Mouse (Mus musculus): ENCODE data around the gene Defb29. TPM values are rescaled to one million over a fixed set of nuclear protein-coding genes. Genes with fewer than 3 reads are reported as not detected.
A peak's percentile ranks its signal among the peaks of the same experiment; 100 is the strongest.

The Defb29 gene
- polyA plus RNA-seq (2016; fragmentation: Nextera tagmentation; extraction: Ambion mirVana), result not detected in 2 replicates

DNA sequence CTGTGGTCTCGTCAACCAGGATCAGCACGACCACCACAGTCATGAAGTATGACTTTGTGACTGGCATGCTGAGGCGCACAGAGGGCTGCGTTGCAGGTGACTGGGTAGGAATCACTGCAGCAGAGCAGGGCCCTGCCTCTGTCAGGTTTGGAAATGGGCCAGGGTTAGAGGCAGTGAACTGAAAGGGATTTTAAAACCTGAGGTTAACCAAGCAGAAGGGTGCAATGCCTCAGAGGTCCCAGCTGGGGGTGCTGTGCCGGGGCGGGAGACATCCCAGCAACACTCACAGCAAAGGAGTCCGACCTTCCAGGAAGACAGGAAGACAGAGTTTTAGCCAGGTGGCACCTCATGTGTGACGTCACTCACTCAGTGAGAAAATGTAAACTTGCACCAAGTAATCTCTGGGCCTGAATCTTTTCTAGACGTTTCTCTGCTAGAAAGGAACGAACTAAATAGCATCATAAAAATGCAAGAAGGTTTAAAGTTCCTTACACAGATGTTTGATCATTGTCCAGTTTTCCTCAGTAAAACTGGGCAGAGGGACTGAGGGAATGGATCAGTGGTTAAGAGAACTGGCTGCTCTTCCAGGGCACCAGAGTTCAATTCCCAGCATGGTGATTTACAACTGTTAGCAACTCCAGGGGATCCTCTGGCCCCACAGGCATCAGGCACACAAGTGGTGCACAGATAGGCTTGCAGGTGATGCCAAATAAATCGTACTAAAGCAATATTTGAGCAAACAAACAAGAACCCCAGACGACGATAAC is at the start of gene Defb29:
Gene Defb29, minus strand, starts transcription at position 155 of the 767 bp plus-strand sequence.
- Histone ChIP-seq H3K9me3 (no peaks in the 10 kb centered on the region), H3K4me1 (no peaks in the 10 kb centered on the region), H3K4me3 (no peak within 1 kb of the TSS), H3K27ac (no peak within 1 kb of the TSS), H3K36me3 (no peaks in the 10 kb centered on the region), H3K27me3 (ENCODE audit: insufficient read depth, poor library complexity, severe bottlenecking) (0 out of 2 replicates have a peak, but pooled peaks cover 3% of the 10 kb centered on the region)
- DNase-seq (ENCODE audit: low spot score), result no peak
- 56% methylated on average over 13 of the region's 13 CpGs for WGBS

DNA sequence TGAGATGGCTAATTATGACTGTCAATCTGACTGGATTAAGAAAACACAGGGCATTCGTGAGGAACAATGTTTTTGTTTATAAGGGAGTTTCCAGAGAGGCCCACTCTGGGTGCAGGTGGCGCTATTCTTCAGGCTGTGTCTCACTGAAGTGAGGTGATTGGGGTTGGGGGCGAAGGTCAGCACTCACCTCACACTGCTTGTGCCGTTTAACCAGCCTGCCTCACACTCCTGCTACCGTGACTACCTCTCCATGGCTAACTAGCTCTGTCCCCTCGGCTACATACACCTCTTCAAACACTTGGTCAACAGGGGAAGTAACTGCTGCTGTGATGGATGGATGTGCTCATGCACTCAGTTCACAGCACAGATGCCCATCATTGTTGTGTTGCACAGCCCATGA is 49.1 kb upstream of the Defb29 start:
- H3K9me3 ChIP-seq, result no peaks in the 10 kb centered on the region
- no peaks in the 10 kb centered on the region for H3K27me3 ChIP-seq (ENCODE audit: insufficient read depth, poor library complexity, severe bottlenecking)
- H3K4me1 ChIP-seq, result 0 out of 2 replicates have a peak, but pooled peaks cover 3% of the 10 kb centered on the region
- no peaks in the 10 kb centered on the region for H3K36me3 ChIP-seq
- 50% methylated on average over 6 of the region's 6 CpGs for WGBS
- H3K27ac ChIP-seq, result no peak overlapping the region
- H3K4me3 ChIP-seq, result no peak overlapping the region
- DNase-seq (ENCODE audit: low spot score), result no peak

DNA sequence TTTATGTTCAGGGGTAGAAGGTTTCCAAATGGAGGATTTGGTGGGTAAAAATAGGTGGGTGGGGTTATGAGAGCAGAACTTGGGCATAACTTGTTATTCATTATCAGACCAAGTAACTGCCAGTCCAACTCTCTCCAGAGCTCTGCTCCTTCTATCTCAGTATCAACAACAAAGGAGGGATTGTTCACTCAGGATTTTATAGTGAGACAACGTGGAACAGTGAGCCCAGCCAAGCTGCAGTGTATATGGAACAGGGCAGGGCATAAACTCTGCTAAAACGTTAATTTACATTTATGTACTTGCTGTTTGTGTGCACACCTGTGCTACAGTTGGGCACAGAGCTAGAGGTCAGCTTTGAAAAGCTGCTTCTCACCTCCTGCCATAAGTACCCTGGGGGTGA is 48.6 kb upstream of the Defb29 start:
- Histone ChIP-seq H3K9me3 (no peaks in the 10 kb centered on the region), H3K27ac (no peak overlapping the region), H3K36me3 (no peaks in the 10 kb centered on the region), H3K4me3 (no peak overlapping the region), H3K4me1 (0 out of 2 replicates have a peak, but pooled peaks cover 3% of the 10 kb centered on the region), H3K27me3 (ENCODE audit: insufficient read depth, poor library complexity, severe bottlenecking) (no peaks in the 10 kb centered on the region)
- no peak for DNase-seq (ENCODE audit: low spot score)
- WGBS, result 41% methylated on average over 2 of the region's 2 CpGs

DNA sequence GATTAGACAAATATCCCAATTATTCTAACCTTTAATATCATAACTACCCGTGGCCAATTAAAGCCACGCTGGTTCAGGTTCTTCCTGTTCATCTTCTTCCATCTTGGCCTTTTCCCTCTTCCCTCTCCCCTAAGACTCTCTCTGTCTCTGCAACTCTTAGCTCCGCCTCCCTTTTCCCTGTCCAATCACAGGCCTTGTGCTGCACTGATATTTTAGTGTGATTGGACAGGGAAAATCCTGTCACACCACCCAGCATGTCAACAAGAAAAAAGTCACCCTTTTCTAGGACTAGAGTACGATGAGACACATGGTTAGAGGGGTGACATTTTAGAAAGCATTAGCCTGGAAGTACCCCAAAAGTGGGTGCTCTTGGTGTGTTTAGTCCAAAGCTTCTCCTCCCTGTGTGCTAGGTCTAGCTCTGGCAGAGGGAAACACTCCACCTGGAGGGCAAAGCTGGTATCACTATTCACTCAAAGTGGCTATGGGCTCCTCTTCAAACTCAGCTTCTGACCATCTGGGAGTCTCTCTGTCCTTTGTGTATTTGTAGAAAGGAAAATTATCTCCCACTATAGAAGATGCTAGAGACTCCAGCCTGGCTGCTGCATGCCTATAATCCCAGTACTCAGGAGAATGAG is 47.1 kb upstream of the Defb29 start:
- Histone ChIP-seq H3K9me3 (no peaks in the 10 kb centered on the region), H3K4me3 (no peak overlapping the region), H3K27me3 (ENCODE audit: insufficient read depth, poor library complexity, severe bottlenecking) (no peaks in the 10 kb centered on the region), H3K36me3 (no peaks in the 10 kb centered on the region), H3K4me1 (0 out of 2 replicates have a peak, but pooled peaks cover 3% of the 10 kb centered on the region), H3K27ac (no peak overlapping the region)
- no peak for DNase-seq (ENCODE audit: low spot score)
- WGBS, result 75% methylated on average over 4 of the region's 4 CpGs

DNA sequence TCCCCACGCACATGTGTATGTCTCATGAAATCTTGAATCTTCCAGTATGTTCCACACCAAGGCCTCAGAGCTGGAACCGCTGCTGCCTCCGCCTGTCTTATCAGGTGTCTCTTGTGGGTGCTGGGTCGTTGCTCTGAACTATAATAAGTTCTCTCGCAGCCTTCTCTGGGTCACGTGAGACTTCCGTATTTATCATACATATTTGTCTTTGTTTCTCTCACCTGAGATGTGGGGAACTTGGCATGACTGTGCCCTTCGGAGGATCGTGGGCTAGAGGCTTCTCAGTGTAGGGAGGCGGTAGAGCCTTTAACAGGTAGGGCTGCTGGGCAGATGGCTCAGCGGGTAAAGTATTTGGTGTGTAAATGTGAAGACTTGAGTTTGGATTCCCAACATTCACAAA is 40.7 kb upstream of the Defb29 start:
- Histone ChIP-seq H3K4me3 (no peak overlapping the region), H3K27me3 (ENCODE audit: insufficient read depth, poor library complexity, severe bottlenecking) (no peaks in the 10 kb centered on the region), H3K9me3 (no peaks in the 10 kb centered on the region), H3K27ac (no peak overlapping the region), H3K4me1 (peaks cover 15% of the 10 kb centered on the region), H3K36me3 (no peaks in the 10 kb centered on the region)
- 77% methylated on average over 11 of the region's 11 CpGs for WGBS
- no peak for DNase-seq (ENCODE audit: low spot score)

DNA sequence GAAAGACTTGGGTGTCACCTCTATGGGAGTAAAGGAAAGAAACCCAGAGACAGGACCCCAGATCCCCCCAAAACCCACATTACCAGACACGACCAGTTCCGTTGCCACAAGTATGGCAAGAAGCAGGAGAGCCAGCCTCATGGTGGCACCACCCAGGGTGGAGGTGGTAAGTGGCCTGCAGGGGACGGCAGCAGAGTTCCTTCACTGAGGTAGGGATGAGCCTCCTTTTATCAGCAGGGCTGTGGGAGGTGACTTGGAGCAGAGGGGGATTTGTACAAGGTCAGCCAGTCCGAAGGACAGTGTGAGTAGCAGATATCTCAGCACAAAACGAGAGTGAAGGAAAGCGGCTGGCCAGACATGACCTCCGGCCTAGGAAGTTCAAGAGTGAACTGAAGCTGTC is 40.2 kb upstream of the Defb29 start, which contains the start of gene Defb19:
Gene Defb19, minus strand, starts transcription at position 206 of the 400 bp plus-strand sequence.
- Histone ChIP-seq H3K4me1 (peaks cover 15% of the 10 kb centered on the region), H3K9me3 (no peaks in the 10 kb centered on the region), H3K4me3 (no peak within 1 kb of the TSS), H3K27me3 (ENCODE audit: insufficient read depth, poor library complexity, severe bottlenecking) (no peaks in the 10 kb centered on the region), H3K36me3 (no peaks in the 10 kb centered on the region), H3K27ac (peak within 1 kb of the TSS; percentile 47; the same call in 1 of the 2 replicates)
- no peak for DNase-seq (ENCODE audit: low spot score)
- WGBS, result 50% methylated on average over 7 of the region's 7 CpGs

DNA sequence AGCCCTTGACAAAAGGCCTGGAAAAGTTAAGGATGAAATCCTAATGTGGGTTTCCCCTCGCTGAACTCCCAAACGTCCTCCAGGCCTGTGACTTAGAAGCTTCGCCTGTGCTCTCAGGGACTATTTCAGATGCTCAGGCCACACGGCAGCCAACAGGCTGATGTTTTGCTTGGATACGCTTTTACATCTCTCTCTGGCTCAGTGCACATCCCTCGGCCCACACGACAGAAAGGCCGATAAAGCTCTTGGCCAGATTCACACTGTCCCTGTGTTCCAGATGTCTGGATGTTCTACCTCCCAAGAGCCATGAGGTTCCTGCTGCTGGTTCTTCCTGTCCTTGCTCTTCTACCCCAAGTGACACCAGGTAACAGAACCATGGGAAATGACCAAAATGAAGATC is 33.6 kb upstream of the Defb29 start:
- no peaks in the 10 kb centered on the region for H3K36me3 ChIP-seq
- DNase-seq (ENCODE audit: low spot score), result no peak
- whole genome bisulfite sequencing, result 85% methylated on average over 8 of the region's 8 CpGs

DNA sequence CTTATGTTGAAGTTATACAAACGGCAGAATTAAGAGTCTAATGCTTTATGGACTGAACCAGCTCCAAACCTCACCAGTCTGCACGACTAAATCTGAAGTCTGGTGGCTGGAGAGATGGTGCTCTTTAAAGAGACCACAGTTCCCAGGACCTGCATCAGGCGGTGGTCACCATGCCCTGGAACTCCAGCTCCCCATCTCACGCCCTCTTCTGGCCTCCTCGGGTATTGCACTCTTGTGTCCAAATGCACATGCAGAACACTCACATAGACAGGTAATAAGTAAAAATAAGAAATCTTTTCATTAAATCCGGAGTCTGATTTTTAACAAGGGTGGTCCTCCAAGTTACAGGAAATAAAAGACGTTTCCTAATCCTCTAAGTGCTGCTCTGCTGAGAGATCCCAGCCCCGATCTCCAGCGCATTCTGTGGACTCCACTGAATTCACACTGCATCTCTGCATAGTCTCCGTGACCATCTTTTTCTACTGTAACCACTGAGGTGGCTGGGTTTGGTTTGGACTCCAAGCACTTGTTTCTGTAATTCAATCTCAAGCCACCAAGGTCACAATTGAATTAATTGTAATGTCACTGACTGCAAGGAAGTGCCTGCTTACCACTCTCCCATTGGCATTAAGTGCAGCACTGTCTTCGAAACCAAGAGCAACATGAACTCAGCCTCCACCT is 32.4 kb upstream of the Defb29 start, which contains the start of gene Defb21:
Gene Defb21, plus strand, starts transcription at position 631 of the 681 bp plus-strand sequence.
- no peak for DNase-seq (ENCODE audit: low spot score)
- Histone ChIP-seq H3K4me1 (no peaks in the 10 kb centered on the region), H3K4me3 (no peak within 1 kb of the TSS), H3K36me3 (no peaks in the 10 kb centered on the region), H3K27ac (no peak within 1 kb of the TSS), H3K27me3 (ENCODE audit: insufficient read depth, poor library complexity, severe bottlenecking) (peaks cover 5% of the 10 kb centered on the region; the same call in 1 of the 2 replicates), H3K9me3 (no peaks in the 10 kb centered on the region)
- 56% methylated on average over 11 of the region's 11 CpGs for WGBS

More for the DNA sequence above, 33.6 kb upstream of the Defb29 start:
- no peak overlapping the region for H3K27ac ChIP-seq
- H3K27me3 ChIP-seq (ENCODE audit: insufficient read depth, poor library complexity, severe bottlenecking), result peaks cover 5% of the 10 kb centered on the region; the same call in 1 of the 2 replicates
- H3K4me1 ChIP-seq, result no peaks in the 10 kb centered on the region
- H3K9me3 ChIP-seq, result no peaks in the 10 kb centered on the region
- H3K4me3 ChIP-seq, result no peak overlapping the region

DNA sequence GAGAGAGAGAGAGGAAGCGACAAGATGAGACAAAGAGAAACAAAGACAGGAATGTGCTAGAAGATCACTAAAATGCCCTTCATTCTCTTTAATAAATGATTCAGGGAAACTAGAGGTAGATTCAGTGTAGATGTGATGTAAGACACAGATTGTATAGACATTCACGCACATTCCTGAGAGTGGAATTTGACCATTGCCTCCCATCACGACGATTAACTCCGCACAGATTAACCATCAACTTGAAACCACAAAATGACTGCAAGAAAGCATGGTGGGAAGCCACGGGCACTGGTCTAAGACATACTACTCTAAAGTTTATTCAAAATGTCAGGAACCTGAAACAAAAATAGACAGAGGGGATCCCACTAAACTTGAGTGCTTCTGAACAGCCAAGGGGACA is 30.4 kb upstream of the Defb29 start:
- H3K4me1 ChIP-seq, result no peaks in the 10 kb centered on the region
- DNase-seq (ENCODE audit: low spot score), result no peak
- 82% methylated on average over 6 of the region's 6 CpGs for WGBS
- H3K9me3 ChIP-seq, result no peaks in the 10 kb centered on the region
- H3K27me3 ChIP-seq (ENCODE audit: insufficient read depth, poor library complexity, severe bottlenecking), result peaks cover 5% of the 10 kb centered on the region; the same call in 1 of the 2 replicates
- no peak overlapping the region for H3K27ac ChIP-seq
- no peaks in the 10 kb centered on the region for H3K36me3 ChIP-seq
- H3K4me3 ChIP-seq, result no peak overlapping the region

DNA sequence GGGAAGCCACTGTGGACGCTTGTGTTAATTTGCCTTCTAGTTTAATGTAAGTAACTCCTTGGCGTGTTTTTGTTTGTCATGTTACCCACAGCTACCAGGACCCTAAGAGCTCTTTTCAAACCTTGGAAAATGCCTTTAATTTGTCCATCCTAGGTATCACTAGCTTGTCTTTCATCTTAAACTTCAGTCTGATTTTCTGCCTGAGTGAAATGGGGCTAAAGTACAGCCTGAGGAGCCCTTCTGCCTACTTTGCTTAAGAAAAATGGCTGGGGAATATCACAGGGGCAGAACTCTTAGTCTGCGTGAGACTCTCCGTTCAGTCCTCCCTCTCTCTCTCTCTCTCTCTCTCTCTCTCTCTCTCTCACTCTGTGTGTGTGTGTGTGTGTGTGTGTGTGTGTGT is 30.0 kb upstream of the Defb29 start:
- Histone ChIP-seq H3K4me3 (no peak overlapping the region), H3K9me3 (no peaks in the 10 kb centered on the region), H3K27me3 (ENCODE audit: insufficient read depth, poor library complexity, severe bottlenecking) (peaks cover 5% of the 10 kb centered on the region; the same call in 1 of the 2 replicates), H3K36me3 (no peaks in the 10 kb centered on the region), H3K27ac (no peak overlapping the region), H3K4me1 (no peaks in the 10 kb centered on the region)
- no peak for DNase-seq (ENCODE audit: low spot score)
- 69% methylated on average over 4 of the region's 4 CpGs for WGBS

DNA sequence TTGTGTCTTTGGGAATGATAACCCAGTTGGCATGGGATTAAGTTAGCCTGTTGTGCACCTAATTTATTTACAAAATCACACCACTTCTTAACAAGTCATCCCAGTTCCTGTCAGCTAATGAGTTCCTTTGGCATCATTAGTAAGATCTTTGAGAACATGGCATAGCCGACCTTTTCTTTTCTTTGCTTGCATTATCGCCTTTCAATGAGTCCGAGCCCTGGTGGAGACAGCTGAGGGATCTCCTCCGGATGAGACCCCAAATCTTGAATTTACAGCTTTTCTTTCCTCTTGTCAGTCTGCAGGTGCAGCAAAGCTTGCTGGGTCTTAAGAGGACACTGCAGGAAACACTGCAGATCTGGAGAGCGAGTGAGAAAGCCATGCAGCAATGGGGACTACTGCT is 29.1 kb upstream of the Defb29 start, which contains the start of gene Gm17416:
Gene Gm17416, plus strand, starts transcription at position 301 of the 400 bp plus-strand sequence.
- 86% methylated on average over 5 of the region's 5 CpGs for whole genome bisulfite sequencing
- Histone ChIP-seq H3K27me3 (ENCODE audit: insufficient read depth, poor library complexity, severe bottlenecking) (peaks cover 5% of the 10 kb centered on the region; the same call in 1 of the 2 replicates), H3K36me3 (no peaks in the 10 kb centered on the region), H3K27ac (no peak within 1 kb of the TSS), H3K4me1 (no peaks in the 10 kb centered on the region), H3K4me3 (no peak within 1 kb of the TSS), H3K9me3 (no peaks in the 10 kb centered on the region)
- DNase-seq (ENCODE audit: low spot score), result no peak

DNA sequence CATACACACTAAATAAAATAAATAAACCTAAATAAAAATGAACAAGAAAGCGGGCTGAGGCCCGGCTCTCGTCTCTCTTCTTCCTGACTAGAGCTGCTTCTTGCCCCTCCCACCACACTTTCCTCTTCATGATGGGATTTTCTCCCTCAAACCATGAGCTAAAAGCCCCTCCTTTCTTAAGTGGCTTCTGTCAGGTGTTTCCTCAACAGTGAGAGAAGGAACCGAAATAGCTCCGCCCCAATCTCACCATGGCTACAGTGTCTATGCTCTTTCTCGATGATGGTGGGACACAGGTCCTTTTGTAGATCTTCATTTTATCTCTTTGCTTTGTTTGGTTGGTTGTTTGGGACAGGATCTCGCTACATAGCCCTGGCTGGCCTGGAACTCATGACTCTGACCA is 16.8 kb upstream of the Defb29 start:
- WGBS, result 85% methylated on average over 7 of the region's 7 CpGs
- Histone ChIP-seq H3K4me1 (no peaks in the 10 kb centered on the region), H3K27me3 (ENCODE audit: insufficient read depth, poor library complexity, severe bottlenecking) (no peaks in the 10 kb centered on the region), H3K9me3 (no peaks in the 10 kb centered on the region), H3K36me3 (no peaks in the 10 kb centered on the region), H3K4me3 (no peak overlapping the region), H3K27ac (no peak overlapping the region)
- no peak for DNase-seq (ENCODE audit: low spot score)
